Mouse (Mus musculus): ENCODE measurements around the gene Rprd1b. TPM values are rescaled to one million over a fixed set of nuclear protein-coding genes. Genes with fewer than 3 reads are reported as not detected.

Rprd1b gene
- polyA plus RNA-seq, 1 experiment = 11.6 TPM

DNA sequence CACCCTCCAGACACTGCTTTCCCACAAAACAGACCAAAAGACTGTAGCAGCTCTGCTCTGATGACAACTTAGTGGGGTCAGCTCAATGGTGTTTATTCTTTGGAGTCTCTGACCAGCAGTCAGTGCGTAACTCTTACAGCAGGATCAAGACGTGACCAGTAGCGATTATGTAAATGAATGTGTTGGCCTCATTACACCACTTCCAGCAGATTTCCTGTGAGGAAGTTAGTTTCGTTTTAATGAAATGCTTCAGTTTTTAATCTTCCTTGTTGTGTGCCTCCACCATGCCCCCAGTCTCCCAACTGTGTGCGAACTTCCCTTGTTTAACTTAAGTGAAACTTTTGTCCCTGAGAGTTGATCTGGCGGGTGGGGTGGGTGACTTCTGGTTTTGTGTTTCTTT lies 48.4 kb downstream of the Rprd1b start:
- no peak overlapping the region for H3K4me3 ChIP-seq
- H3K79me2 ChIP-seq (ENCODE audit: control insufficient read depth, insufficient read depth) = no peaks in the 10 kb centered on the region
- H3K36me3 ChIP-seq (ENCODE audit: control insufficient read depth, insufficient read depth) = peaks cover 21% of the 10 kb centered on the region
- H3K4me2 ChIP-seq (ENCODE audit: low read depth) = no peak overlapping the region
- H3K27me3 ChIP-seq (ENCODE audit: control insufficient read depth, insufficient read depth, insufficient read length) = no peaks in the 10 kb centered on the region
- TF ChIP-seq CEBPB (IDR thresholded peaks at IDR 0.05; ENCODE audit: insufficient read depth, poor library complexity, severe bottlenecking) = no peak
- no peak for TF ChIP-seq MAX (IDR thresholded peaks at IDR 0.05; ENCODE audit: low read depth)
- TF ChIP-seq POLR2AphosphoS2 (IDR thresholded peaks at IDR 0.05; ENCODE audit: insufficient read length, low read depth) = no peak
- no peak for TF ChIP-seq TCF12 (IDR thresholded peaks at IDR 0.05; ENCODE audit: insufficient read depth, poor library complexity, severe bottlenecking)
- no peak for TF ChIP-seq MYOD1 (IDR thresholded peaks at IDR 0.05; ENCODE audit: control insufficient read depth in 1 of 3, insufficient read length in 2 of 3, low read depth in 2 of 3)
- no peak overlapping the region for H3ac ChIP-seq (ENCODE audit: control insufficient read depth, insufficient read length)

DNA sequence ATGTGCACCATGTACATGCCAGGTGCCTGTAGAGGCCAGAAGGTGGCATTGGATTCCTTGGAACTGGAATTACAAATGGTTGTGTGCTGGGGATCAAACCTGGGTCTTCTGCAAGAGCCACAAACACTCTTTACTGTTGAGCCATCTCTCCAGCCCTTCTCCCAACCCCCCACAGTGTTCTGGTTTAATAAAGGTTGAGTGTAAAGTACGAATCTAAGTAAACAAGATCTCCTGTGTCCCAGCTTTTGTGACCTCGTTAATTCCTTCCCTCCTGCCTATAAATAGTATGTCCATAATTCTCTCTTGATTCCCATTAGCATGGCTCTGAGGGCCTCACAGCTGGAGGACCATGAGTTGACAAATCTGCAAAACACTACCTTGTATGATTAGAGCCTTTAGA lies 49.7 kb downstream of the Rprd1b start:
- TF ChIP-seq SRF (IDR thresholded peaks at IDR 0.05; ENCODE audit: control insufficient read depth, insufficient read length, low read depth) = no peak
- TF ChIP-seq USF1 (IDR thresholded peaks at IDR 0.05; ENCODE audit: low read depth) = no peak
- TF ChIP-seq E2F4 (IDR thresholded peaks at IDR 0.05; ENCODE audit: insufficient read depth) = no peak
- TF ChIP-seq MAX (IDR thresholded peaks at IDR 0.05; ENCODE audit: low read depth) = no peak
- TF ChIP-seq POLR2AphosphoS2 (IDR thresholded peaks at IDR 0.05; ENCODE audit: insufficient read length, low read depth) = no peak
- TF ChIP-seq MYOG (IDR thresholded peaks at IDR 0.05; ENCODE audit: control insufficient read depth in 1 of 3, insufficient read depth in 1 of 3, insufficient read length in 2 of 3, low read depth in 2 of 3) = no peak
- TF ChIP-seq TCF12 (IDR thresholded peaks at IDR 0.05; ENCODE audit: insufficient read depth, poor library complexity, severe bottlenecking) = no peak
- H3ac ChIP-seq (ENCODE audit: control insufficient read depth, insufficient read length) = no peak overlapping the region

DNA sequence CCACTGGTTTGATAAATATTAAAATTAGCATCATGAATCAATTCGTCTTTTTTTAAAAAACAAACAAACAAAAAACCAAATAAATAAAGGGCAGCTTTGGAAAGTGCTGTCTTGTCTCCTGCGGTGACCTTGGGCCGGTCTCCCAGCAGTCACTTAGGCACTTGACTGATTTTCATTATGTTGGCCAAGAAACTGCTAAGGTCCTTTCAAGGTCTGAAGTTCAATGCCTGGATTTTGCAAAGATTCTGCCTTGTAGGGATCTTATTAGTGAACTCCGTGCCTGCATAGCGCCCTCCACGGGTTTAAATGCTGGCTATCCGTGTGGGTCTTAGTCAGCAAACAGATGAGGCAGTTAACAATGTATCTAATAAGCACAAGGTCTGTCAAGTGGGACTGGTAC lies 50.7 kb downstream of the Rprd1b start:
- Histone ChIP-seq H3K79me2 (ENCODE audit: control insufficient read depth, insufficient read depth) (no peaks in the 10 kb centered on the region), H3K27me3 (ENCODE audit: control insufficient read depth, insufficient read depth, insufficient read length) (no peaks in the 10 kb centered on the region), H3K36me3 (ENCODE audit: control insufficient read depth, insufficient read depth) (peaks cover 21% of the 10 kb centered on the region), H3K4me3 (no peak overlapping the region), H3K4me2 (ENCODE audit: low read depth) (no peak overlapping the region), H3ac (ENCODE audit: control insufficient read depth, insufficient read length) (no peak overlapping the region)
- no peak for TF ChIP-seq MAX (IDR thresholded peaks at IDR 0.05; ENCODE audit: low read depth)
- TF ChIP-seq POLR2AphosphoS2 (IDR thresholded peaks at IDR 0.05; ENCODE audit: insufficient read length, low read depth) = no peak
- TF ChIP-seq E2F4 (IDR thresholded peaks at IDR 0.05; ENCODE audit: insufficient read depth) = no peak

More for the DNA sequence above, 49.7 kb downstream of the Rprd1b start:
- no peak overlapping the region for H3K4me3 ChIP-seq
- no peaks in the 10 kb centered on the region for H3K79me2 ChIP-seq (ENCODE audit: control insufficient read depth, insufficient read depth)
- H3K36me3 ChIP-seq (ENCODE audit: control insufficient read depth, insufficient read depth) = peaks cover 21% of the 10 kb centered on the region
- H3K27me3 ChIP-seq (ENCODE audit: control insufficient read depth, insufficient read depth, insufficient read length) = no peaks in the 10 kb centered on the region
- H3K4me2 ChIP-seq (ENCODE audit: low read depth) = no peak overlapping the region

DNA sequence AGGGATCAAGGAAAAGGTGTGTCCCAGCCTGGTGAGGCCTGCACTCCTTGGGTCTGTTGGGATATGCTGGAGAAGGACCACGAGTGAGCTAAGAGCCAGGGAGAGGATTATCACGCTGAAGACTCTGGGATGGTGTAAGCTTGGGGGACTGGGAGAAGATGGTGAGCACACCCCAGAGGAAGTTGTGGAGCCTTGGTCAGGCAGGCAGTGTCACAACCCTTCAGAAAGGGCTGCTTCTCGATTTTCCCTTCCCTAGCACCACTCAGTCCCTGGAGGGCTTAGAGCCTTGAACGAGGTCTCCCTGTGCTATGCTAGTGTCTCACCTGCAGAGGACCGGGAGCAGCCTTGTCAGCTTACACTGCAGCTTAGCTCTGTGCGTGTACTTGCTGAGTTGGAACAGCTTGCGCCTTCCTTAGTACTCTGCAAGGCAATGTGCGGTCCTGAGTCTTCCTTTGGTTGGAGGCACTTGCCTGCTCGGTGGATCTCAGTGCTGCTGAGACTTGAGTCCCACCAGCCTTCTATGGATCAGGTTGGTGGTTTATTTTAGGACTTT lies 51.6 kb downstream of the Rprd1b start:
- no peak overlapping the region for H3K4me2 ChIP-seq (ENCODE audit: low read depth)
- H3K4me3 ChIP-seq = no peak overlapping the region
- no peaks in the 10 kb centered on the region for H3K27me3 ChIP-seq (ENCODE audit: control insufficient read depth, insufficient read depth, insufficient read length)
- H3ac ChIP-seq (ENCODE audit: control insufficient read depth, insufficient read length) = no peak overlapping the region
- no peaks in the 10 kb centered on the region for H3K79me2 ChIP-seq (ENCODE audit: control insufficient read depth, insufficient read depth)
- TF ChIP-seq REST (IDR thresholded peaks at IDR 0.05; ENCODE audit: insufficient read depth, insufficient read length) (no peak), TCF3 (IDR thresholded peaks at IDR 0.05; ENCODE audit: insufficient read length, low read depth) (no peak), POLR2AphosphoS2 (IDR thresholded peaks at IDR 0.05; ENCODE audit: insufficient read length, low read depth) (no peak), USF1 (IDR thresholded peaks at IDR 0.05; ENCODE audit: low read depth) (no peak), TCF12 (IDR thresholded peaks at IDR 0.05; ENCODE audit: insufficient read depth, poor library complexity, severe bottlenecking) (no peak), POLR2A (IDR thresholded peaks at IDR 0.05; ENCODE audit: insufficient read length, low read depth) (no peak), E2F4 (IDR thresholded peaks at IDR 0.05; ENCODE audit: insufficient read depth) (no peak), MYOG (IDR thresholded peaks at IDR 0.05; ENCODE audit: control insufficient read depth in 1 of 3, insufficient read depth in 1 of 3, insufficient read length in 2 of 3, low read depth in 2 of 3) (no peak), MAX (IDR thresholded peaks at IDR 0.05; ENCODE audit: low read depth) (no peak), CEBPB (IDR thresholded peaks at IDR 0.05; ENCODE audit: insufficient read depth, poor library complexity, severe bottlenecking) (no peak), SRF (IDR thresholded peaks at IDR 0.05; ENCODE audit: control insufficient read depth, insufficient read length, low read depth) (no peak), MYOD1 (IDR thresholded peaks at IDR 0.05; ENCODE audit: control insufficient read depth in 1 of 3, insufficient read length in 2 of 3, low read depth in 2 of 3) (no peak)
- peaks cover 18% of the 10 kb centered on the region for H3K36me3 ChIP-seq (ENCODE audit: control insufficient read depth, insufficient read depth)

DNA sequence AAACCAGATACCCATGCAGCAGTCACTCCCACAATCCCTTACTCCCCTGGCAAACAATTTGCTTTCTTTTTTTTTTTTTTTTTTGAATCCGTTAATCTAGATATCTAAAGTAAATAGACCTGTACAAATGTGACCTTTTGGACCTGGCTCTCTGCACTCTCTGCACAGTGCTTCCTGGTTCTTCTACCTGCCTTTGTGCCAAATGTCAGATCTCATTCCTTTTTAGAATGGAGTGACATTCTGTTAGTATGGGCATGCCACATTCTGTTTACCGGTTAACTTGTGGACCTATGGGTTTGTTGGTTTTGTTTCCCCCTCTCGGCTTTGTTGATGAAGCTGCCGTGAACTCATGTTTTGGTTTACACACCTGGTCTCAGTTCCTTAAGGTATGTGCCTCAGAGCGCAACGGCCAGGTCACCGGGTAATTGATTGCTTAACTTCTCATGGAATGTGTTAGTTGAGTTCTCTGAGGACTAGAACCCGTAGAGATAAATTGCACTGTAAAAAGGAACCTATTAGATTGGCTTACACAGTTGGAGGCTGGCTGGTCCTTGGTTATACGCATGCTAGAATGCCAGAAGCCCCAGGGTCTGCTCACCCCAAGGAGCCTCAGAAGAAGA lies 52.4 kb downstream of the Rprd1b start:
- no peaks in the 10 kb centered on the region for H3K79me2 ChIP-seq (ENCODE audit: control insufficient read depth, insufficient read depth)
- no peak overlapping the region for H3K4me2 ChIP-seq (ENCODE audit: low read depth)

More for the DNA sequence above, 52.4 kb downstream of the Rprd1b start:
- Histone ChIP-seq H3K27me3 (ENCODE audit: control insufficient read depth, insufficient read depth, insufficient read length) (no peaks in the 10 kb centered on the region), H3ac (ENCODE audit: control insufficient read depth, insufficient read length) (no peak overlapping the region), H3K36me3 (ENCODE audit: control insufficient read depth, insufficient read depth) (peaks cover 10% of the 10 kb centered on the region), H3K4me3 (no peak overlapping the region)
- TF ChIP-seq MYOG (IDR thresholded peaks at IDR 0.05; ENCODE audit: control insufficient read depth in 1 of 3, insufficient read depth in 1 of 3, insufficient read length in 2 of 3, low read depth in 2 of 3) = no peak
